Mouse (Mus musculus) kidney, adult 2 months (tissue): ENCODE data around the gene Coa4.

Experiments used
- CTCF ChIP-seq: fragments of 200-500 bp; conservative IDR thresholded peaks from 2 replicates; pipeline ENCODE4 v1.5.1; 2011; ENCODE audit warnings: low read depth, mild to moderate bottlenecking, control low read depth, low read length, moderate library complexity, mixed read lengths; ENCODE audit not compliant: insufficient read depth, insufficient read length
- POLR2A ChIP-seq: fragments of 200-500 bp; IDR thresholded peaks from one replicate; pipeline ENCODE4 v1.6.1; 2011; ENCODE audit warnings: low read depth, low read length, control low read depth

GRCm38 (mm10) chr7:100555431-100555951 is 18.6 kb downstream of the Coa4 start:
- TF ChIP-seq POLR2A, result no peak
- no peak for TF ChIP-seq CTCF
